Mouse (Mus musculus) heart, embryonic 11.5 days (tissue): ENCODE measurements around the gene Eapp. TPM values are rescaled to one million over a fixed set of nuclear protein-coding genes. Genes with fewer than 3 reads are reported as not detected.
"Not testable (repeated sequence)": the region's sequence is repeated elsewhere in the genome, so short reads cannot be mapped to it uniquely, and the experiment has no call there.

Experiments used
- ATAC-seq: fragments of 200-750 bp; cut with Nextera tagmentation; replicated peaks from 2 replicates; pipeline ENCODE4 v1.8.0; 2017; ENCODE audit warnings: moderate library complexity; ENCODE audit not compliant: insufficient number of reproducible peaks, low FRiP score, low TSS enrichment
- H3K27ac ChIP-seq: fragments of 300-500 bp; sonication (generic); 2 replicates; pipeline ENCODE4 v1.5.1; 2014; ENCODE audit warnings: mild to moderate bottlenecking, low read depth, low read length
- H3K27me3 ChIP-seq: fragments of 300-500 bp; sonication (generic); 2 replicates; pipeline ENCODE4 v1.6.1; 2014; ENCODE audit warnings: mild to moderate bottlenecking, low read length, mixed read lengths; ENCODE audit not compliant: control insufficient read depth, insufficient read depth
- H3K36me3 ChIP-seq: fragments of 300-500 bp; sonication (generic); 2 replicates; pipeline ENCODE4 v1.6.1; 2014; ENCODE audit warnings: mild to moderate bottlenecking, low read length, moderate library complexity, mixed read lengths; ENCODE audit not compliant: control insufficient read depth, insufficient read depth
- H3K4me1 ChIP-seq: fragments of 300-500 bp; sonication (generic); 2 replicates; pipeline ENCODE4 v1.6.1; 2014; ENCODE audit warnings: low read length; ENCODE audit not compliant: control insufficient read depth, insufficient read depth
- H3K4me2 ChIP-seq: fragments of 300-500 bp; sonication (generic); 2 replicates; pipeline ENCODE4 v1.6.1; 2014; ENCODE audit warnings: mild to moderate bottlenecking, moderate library complexity
- H3K4me3 ChIP-seq: fragments of 300-500 bp; sonication (generic); 2 replicates; pipeline ENCODE4 v1.5.1; 2014; ENCODE audit warnings: low read depth, low read length
- H3K9ac ChIP-seq: fragments of 300-500 bp; sonication (generic); 2 replicates; pipeline ENCODE4 v1.6.1; 2014; ENCODE audit warnings: mild to moderate bottlenecking, low read depth, low read length, moderate library complexity
- H3K9me3 ChIP-seq: fragments of 300-500 bp; sonication (generic); replicated peaks from 2 replicates; pipeline ENCODE4 v1.6.1; 2016; ENCODE audit warnings: low read length; ENCODE audit not compliant: control insufficient read depth
- WGBS: fragments of 180-500 bp; shearing (Covaris S2); extraction: QIAGEN DNeasy Blood & Tissue Kit; methylation state at CpG from one replicate; pipeline ENCODE4 v1.1.7; 2014; ENCODE audit not compliant: insufficient replicate concordance; 5-methylcytosine and 5-hydroxymethylcytosine counted together
- polyA plus RNA-seq: library from polyadenylated mRNA; unstranded; fragments of >200 nt; fragmentation: Nextera tagmentation; extraction: Ambion mirVana; gene quantifications from 2 replicates; pipeline ENCODE4 v1.2.1, GENCODE M21; 2014

The Eapp gene
- polyA plus RNA-seq, 1 experiment from 2014 or later, result 49.9 TPM

GRCm38 (mm10) chr12:54694847-54695510 lies 718 bp downstream of the Eapp start:
- H3K36me3 ChIP-seq, result peaks cover 4% of the 10 kb centered on the region; the same call in 1 of the 2 replicates
- H3K4me2 ChIP-seq, result peak overlapping the region; percentile 77
- whole genome bisulfite sequencing, result 37% methylated on average over 12 of the region's 12 CpGs
- peaks cover 4% of the 10 kb centered on the region; the same call in 1 of the 2 replicates for H3K4me1 ChIP-seq
- no peaks in the 10 kb centered on the region for H3K9me3 ChIP-seq
- ATAC-seq, result no peak
- peak overlapping the region; percentile 76 for H3K27ac ChIP-seq
- H3K9ac ChIP-seq, result peak overlapping the region; percentile 71
- H3K4me3 ChIP-seq, result peak overlapping the region; percentile 50
- H3K27me3 ChIP-seq, result no peaks in the 10 kb centered on the region

- Histone ChIP-seq H3K9me3 (no peaks in the 10 kb centered on the region), H3K4me2 (no peak overlapping the region), H3K4me3 (no peak overlapping the region), H3K27ac (no peak overlapping the region), H3K4me1 (no peaks in the 10 kb centered on the region), H3K36me3 (peaks cover 19% of the 10 kb centered on the region), H3K27me3 (no peaks in the 10 kb centered on the region), H3K9ac (no peak overlapping the region)
- 94% methylated on average over 5 of the region's 5 CpGs for WGBS
- ATAC-seq, result no peak
Measured at GRCm38 (mm10) chr12:54689082-54689481, 6.6 kb downstream of the Eapp start.

DNA sequence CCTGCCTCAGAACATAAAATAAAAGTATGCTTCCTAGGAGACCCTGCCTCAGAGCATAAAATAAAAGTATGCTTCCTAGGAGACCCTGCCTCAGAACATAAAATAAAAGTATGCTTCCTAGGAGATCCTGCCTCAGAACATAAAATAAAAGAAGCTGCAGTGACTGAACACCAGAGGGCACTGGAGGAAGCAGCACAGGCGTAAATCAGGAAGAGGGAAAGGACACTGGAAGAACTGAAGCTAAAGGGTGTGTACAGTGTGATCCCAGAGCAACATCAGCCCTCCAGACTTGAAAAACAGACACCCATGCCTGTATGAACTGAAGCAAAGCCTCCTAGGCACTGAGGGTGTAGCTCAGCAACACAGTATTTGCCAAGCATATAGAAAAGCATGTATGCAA lies 12.5 kb downstream of the Eapp start:
- Histone ChIP-seq H3K9ac (no peak overlapping the region), H3K36me3 (peaks cover 10% of the 10 kb centered on the region; the same call in 1 of the 2 replicates), H3K27ac (no peak overlapping the region), H3K9me3 (no peaks in the 10 kb centered on the region), H3K27me3 (no peaks in the 10 kb centered on the region), H3K4me3 (no peak overlapping the region), H3K4me2 (no peak overlapping the region), H3K4me1 (no peaks in the 10 kb centered on the region)
- WGBS, result 30% methylated on average over 1 of the region's 1 CpGs
- ATAC-seq, result no peak

DNA sequence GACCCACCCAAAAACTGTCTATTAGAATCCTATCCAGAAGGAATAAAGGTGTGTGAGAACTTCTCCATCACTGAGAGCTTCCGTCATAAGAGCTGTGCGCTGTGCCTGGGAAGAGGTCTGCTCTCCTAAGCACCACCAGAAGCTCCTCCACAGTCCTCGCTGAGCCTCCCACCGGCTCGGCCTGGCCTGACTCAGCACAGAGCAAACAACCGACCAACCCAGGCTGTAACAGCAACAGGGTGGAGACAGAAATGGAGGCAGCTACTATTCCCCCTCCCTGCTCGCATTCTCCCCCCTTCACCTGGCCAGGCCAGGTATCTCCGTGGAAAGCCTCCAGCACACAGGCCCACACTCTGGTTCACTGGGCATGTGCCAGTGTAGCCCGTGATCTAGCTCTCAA lies 19.0 kb downstream of the Eapp start:
- WGBS, result 95% methylated on average over 9 of the region's 9 CpGs
- no peaks in the 10 kb centered on the region for H3K4me1 ChIP-seq
- H3K27ac ChIP-seq, result no peak overlapping the region
- H3K4me2 ChIP-seq, result no peak overlapping the region
- peaks cover 29% of the 10 kb centered on the region for H3K36me3 ChIP-seq
- ATAC-seq, result no peak
- no peak overlapping the region for H3K9ac ChIP-seq
- no peak overlapping the region for H3K4me3 ChIP-seq
- no peaks in the 10 kb centered on the region for H3K9me3 ChIP-seq
- no peaks in the 10 kb centered on the region for H3K27me3 ChIP-seq

DNA sequence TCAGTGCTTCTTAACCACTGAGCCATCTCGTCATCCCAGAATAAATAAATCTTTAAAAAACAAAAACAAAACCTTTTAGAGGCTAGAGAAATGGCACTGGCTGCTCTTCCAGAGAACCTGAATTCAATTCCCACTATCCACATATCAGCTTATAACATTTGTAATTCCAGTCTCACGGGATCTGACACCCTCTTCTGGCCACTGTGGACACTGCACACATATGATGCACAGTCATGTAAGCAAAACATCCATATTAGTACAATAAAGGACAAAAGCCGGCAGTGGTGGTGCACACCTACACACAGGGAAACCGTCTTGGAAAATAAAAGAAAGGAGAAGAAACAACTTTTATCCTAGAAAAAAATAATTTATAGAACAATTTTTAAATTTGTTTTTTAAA lies 20.3 kb downstream of the Eapp start:
- ATAC-seq, result no peak
- peaks cover 27% of the 10 kb centered on the region for H3K36me3 ChIP-seq
- 95% methylated on average over 4 of the region's 4 CpGs for WGBS

DNA sequence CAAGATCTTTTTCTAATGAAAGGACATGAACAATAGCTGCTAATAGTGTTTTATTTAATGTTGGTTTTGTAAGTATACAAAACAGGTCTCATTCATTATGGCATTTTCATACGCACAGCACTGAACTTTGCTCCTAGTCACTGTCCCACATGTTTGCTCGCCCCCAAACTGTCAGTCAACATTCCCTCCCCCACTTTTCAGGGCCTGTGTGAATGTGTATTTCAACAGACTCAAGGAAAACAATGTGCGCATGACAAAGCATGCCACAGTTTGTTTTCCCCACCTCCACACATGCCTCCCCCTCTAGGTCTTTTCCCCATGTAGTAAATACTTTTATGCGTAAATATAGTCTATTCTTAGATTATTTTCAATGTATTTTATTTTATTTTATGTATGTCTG lies 24.4 kb downstream of the Eapp start:
- WGBS, result 92% methylated on average over 4 of the region's 4 CpGs
- ATAC-seq, result no peak
- Histone ChIP-seq H3K9ac (no peak overlapping the region), H3K27me3 (no peaks in the 10 kb centered on the region), H3K36me3 (peaks cover 11% of the 10 kb centered on the region; the same call in 1 of the 2 replicates), H3K4me3 (no peak overlapping the region), H3K9me3 (no peaks in the 10 kb centered on the region), H3K4me2 (no peak overlapping the region), H3K4me1 (no peaks in the 10 kb centered on the region), H3K27ac (no peak overlapping the region)

More for the DNA sequence above, 20.3 kb downstream of the Eapp start:
- Histone ChIP-seq H3K4me1 (no peaks in the 10 kb centered on the region), H3K27ac (no peak overlapping the region), H3K4me2 (no peak overlapping the region), H3K27me3 (no peaks in the 10 kb centered on the region), H3K9ac (no peak overlapping the region), H3K4me3 (no peak overlapping the region), H3K9me3 (no peaks in the 10 kb centered on the region)

- Histone ChIP-seq H3K36me3 (peaks cover 5% of the 10 kb centered on the region; the same call in 1 of the 2 replicates), H3K9me3 (no peaks in the 10 kb centered on the region), H3K4me1 (no peaks in the 10 kb centered on the region), H3K4me3 (no peak overlapping the region), H3K4me2 (no peak overlapping the region), H3K9ac (no peak overlapping the region), H3K27me3 (no peaks in the 10 kb centered on the region), H3K27ac (no peak overlapping the region)
- no peak for ATAC-seq
- WGBS, result 100% methylated on average over 1 of the region's 1 CpGs
Measured at GRCm38 (mm10) chr12:54668141-54668540, 27.6 kb downstream of the Eapp start.

- H3K27ac ChIP-seq, result no peak overlapping the region
- WGBS, result 74% methylated on average over 6 of the region's 6 CpGs
- H3K9me3 ChIP-seq, result no peaks in the 10 kb centered on the region
- H3K27me3 ChIP-seq, result no peaks in the 10 kb centered on the region
- no peak overlapping the region for H3K9ac ChIP-seq
- no peak overlapping the region for H3K4me2 ChIP-seq
- H3K4me1 ChIP-seq, result no peaks in the 10 kb centered on the region
- H3K36me3 ChIP-seq, result no peaks in the 10 kb centered on the region
- no peak for ATAC-seq
- H3K4me3 ChIP-seq, result no peak overlapping the region
Measured at GRCm38 (mm10) chr12:54665526-54665925, 30.2 kb downstream of the Eapp start.

- H3K27ac ChIP-seq, H3K9me3 ChIP-seq, H3K27me3 ChIP-seq, H3K36me3 ChIP-seq, ATAC-seq, H3K4me2 ChIP-seq, H3K9ac ChIP-seq, H3K4me3 ChIP-seq, H3K4me1 ChIP-seq: not testable (repeated sequence)
- 71% methylated on average over 5 of the region's 5 CpGs for WGBS
Measured at GRCm38 (mm10) chr12:54661470-54661869, 34.2 kb downstream of the Eapp start.
